Mouse (Mus musculus) lung, adult 2 months (tissue): ENCODE data around the gene Pgam1.

Source experiments
- CTCF ChIP-seq: fragments of 200-500 bp; IDR thresholded peaks from 2 replicates; pipeline ENCODE4 v1.5.1; 2011; ENCODE audit warnings: mild to moderate bottlenecking, low read length, control low read depth; ENCODE audit not compliant: insufficient read depth
- POLR2A ChIP-seq: fragments of 200-500 bp; IDR thresholded peaks from 2 replicates; pipeline ENCODE4 v1.6.1; 2011; ENCODE audit warnings: low read depth, mild to moderate bottlenecking, control low read depth, low read length, borderline replicate concordance; ENCODE audit errors: extremely low read depth

DNA sequence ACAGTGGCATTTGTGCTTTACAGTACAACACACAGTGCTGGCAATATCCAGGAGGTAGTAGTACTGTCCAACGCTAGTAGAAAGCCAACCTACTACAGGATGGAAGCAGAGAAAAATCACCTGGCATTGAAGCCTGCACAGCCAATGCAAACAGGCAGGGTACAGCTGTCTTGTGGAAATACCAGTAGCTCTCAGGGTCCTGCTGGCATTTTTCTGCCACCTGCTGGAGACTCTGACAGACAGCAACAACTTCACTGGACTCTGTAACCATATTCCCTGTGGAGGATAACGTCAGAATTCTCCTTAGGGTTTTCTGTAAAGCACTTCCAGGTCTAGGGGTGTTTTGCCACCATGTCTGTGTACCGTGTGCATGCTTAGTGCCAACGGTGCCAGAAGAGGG lies 40.6 kb downstream of the Pgam1 start:
- TF ChIP-seq CTCF: no peak
- no peak for TF ChIP-seq POLR2A
